Mouse (Mus musculus) megakaryocyte, embryonic 14.5 days (primary cell): Measurements from ENCODE around the gene Ube2h.

Experiments
- FLI1 ChIP-seq: IDR thresholded peaks from 2 replicates; pipeline ENCODE4 v1.6.1; 2012; ENCODE audit warnings: low read length, inconsistent platforms, mixed read lengths
- GATA1 ChIP-seq: IDR thresholded peaks from 3 replicates; pipeline ENCODE4 v1.6.1; 2012; ENCODE audit warnings: mixed read lengths, low read length, inconsistent platforms, borderline replicate concordance

DNA sequence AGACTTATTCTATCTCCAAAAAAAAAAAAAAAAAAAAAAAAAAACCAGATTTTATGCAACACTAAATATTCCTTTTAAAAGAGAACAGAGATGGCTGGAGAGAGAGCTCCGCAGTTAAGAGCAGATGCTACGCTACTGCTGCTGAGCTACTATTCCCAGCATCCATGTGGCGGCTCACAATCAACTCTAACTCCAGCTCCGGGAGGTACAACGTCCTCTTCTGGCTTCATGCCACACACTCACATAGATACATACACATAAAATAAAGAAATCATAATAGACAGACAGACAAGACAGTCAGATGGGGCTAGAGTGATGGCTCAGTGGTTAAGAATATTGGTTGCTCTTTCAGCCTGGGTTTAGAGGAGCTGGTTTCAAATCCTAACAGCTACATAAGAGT, 58.9 kb downstream of the Ube2h start:
- no peak for TF ChIP-seq GATA1
- TF ChIP-seq FLI1, result no peak
